ENCODE assay signal across 8 mouse cellular contexts in the genomic region with DNA sequence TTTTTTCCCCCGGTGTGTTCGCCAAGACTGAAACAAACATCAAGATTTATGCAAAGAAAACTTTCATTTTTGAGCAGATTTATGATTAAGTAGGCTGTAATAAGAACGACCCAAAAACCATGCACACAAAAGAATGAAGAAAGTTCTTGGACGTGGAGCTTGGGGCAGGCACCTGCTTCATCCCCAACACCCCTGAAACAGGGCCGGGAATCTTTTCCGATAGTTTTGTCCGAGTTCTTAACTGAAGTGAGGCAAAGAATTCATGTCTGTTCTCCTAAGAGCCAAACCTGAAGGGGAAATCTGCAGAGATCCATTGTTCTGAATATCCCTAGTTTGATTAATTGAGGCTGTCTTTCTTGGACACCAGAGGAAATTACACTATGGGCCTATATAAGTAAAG. TPM values are rescaled to one million over a fixed set of nuclear protein-coding genes. Genes with fewer than 3 reads are reported as not detected.
DNase-seq lines count a peak whose midpoint lies in the region; ATAC-seq and TF ChIP-seq lines count a peak whose summit lies in the region.

No protein-coding gene starts in this region.

- no peaks in the 10 kb centered on the region for H3K9me3 ChIP-seq in erythroblast, embryonic 14.5 days (ENCODE audit: control insufficient read depth, low read length)
- no peaks in the 10 kb centered on the region for H3K9me3 ChIP-seq in neural tube, embryonic 11.5 days (ENCODE audit: control insufficient read depth, low read length)
- no peaks in the 10 kb centered on the region for H3K9me3 ChIP-seq in liver, embryonic 14.5 days (ENCODE audit: control insufficient read depth, low read length)

- peaks cover 31% of the 10 kb centered on the region for H3K4me1 ChIP-seq in erythroblast, embryonic 14.5 days (ENCODE audit: control insufficient read depth)
- peaks cover 10% of the 10 kb centered on the region for H3K4me1 ChIP-seq in neural tube, embryonic 11.5 days (ENCODE audit: control insufficient read depth, insufficient read depth, low read length)
- H3K4me1 ChIP-seq in liver, embryonic 14.5 days (replicated peaks; ENCODE audit: control insufficient read depth in 2 of 2, insufficient read depth in 2 of 2, low read length in 1 of 2), result peaks cover 4 to 8% of the 10 kb centered on the region in 2 experiments

- H3K4me3 ChIP-seq in erythroblast, embryonic 14.5 days (replicated peaks), result peak overlapping the region; percentile 94
- H3K4me3 ChIP-seq in neural tube, embryonic 11.5 days (ENCODE audit: low read depth, low read length), result peak overlapping the region; percentile 89
- H3K4me3 ChIP-seq in liver, embryonic 14.5 days (ENCODE audit: insufficient read depth in 1 of 2, low read depth in 2 of 2, low read length in 2 of 2), result peak overlapping the region; percentile 10 to 78; a peak in 2 of 4 replicates

- no peak for TF ChIP-seq EP300 in liver, embryonic 14.5 days (IDR thresholded peaks at IDR 0.05; ENCODE audit: low read depth)

- ATAC-seq in erythroblast, adult 5-6 weeks (replicated peaks; ENCODE audit: low FRiP score, poor library complexity, severe bottlenecking), result no peak
- ATAC-seq in neural tube, embryonic 11.5 days (ENCODE audit: insufficient read depth, low FRiP score, low TSS enrichment), result no peak
- no peak for ATAC-seq in liver, embryonic 14.5 days (ENCODE audit: insufficient read depth)

- H3K27me3 ChIP-seq in erythroblast, embryonic 14.5 days (ENCODE audit: control insufficient read depth), result no peaks in the 10 kb centered on the region
- H3K27me3 ChIP-seq in neural tube, embryonic 11.5 days (ENCODE audit: control insufficient read depth, insufficient read depth, low read length), result no peaks in the 10 kb centered on the region
- H3K27me3 ChIP-seq in liver, embryonic 14.5 days (ENCODE audit: control insufficient read depth, insufficient read depth, low read length), result no peaks in the 10 kb centered on the region

- WGBS in neural tube, embryonic 11.5 days, result 72% methylated on average over 7 of the region's 7 CpGs
- 68% methylated on average over 7 of the region's 7 CpGs for WGBS in liver, embryonic 14.5 days (ENCODE audit: insufficient replicate concordance)

- DNase-seq in neural tube, embryonic 11.5 days (ENCODE audit: low spot score), result no peak
- DNase-seq in neural tube, embryonic 10.5 days (ENCODE audit: extremely low spot score, low spot score), result no peak
- DNase-seq in liver, embryonic 14.5 days (ENCODE audit: low read depth in 3 of 3, low spot score in 3 of 3), result no peak
- DNase-seq in ovary, postnatal 36 days (ENCODE audit: low spot score), result no peak
- no peak for DNase-seq in thymus, postnatal 36 days
- DNase-seq in gastrocnemius, postnatal 36 days, result no peak

- TF ChIP-seq CTCF in liver, embryonic 14.5 days (IDR thresholded peaks at IDR 0.05; ENCODE audit: low read depth), result no peak

- H3K36me3 ChIP-seq in erythroblast, embryonic 14.5 days (ENCODE audit: control insufficient read depth), result peaks cover 7% of the 10 kb centered on the region
- no peaks in the 10 kb centered on the region for H3K36me3 ChIP-seq in neural tube, embryonic 11.5 days (ENCODE audit: control insufficient read depth, insufficient read depth, low read length)
- no peaks in the 10 kb centered on the region for H3K36me3 ChIP-seq in liver, embryonic 14.5 days (replicated peaks; ENCODE audit: control insufficient read depth, insufficient read depth, low read depth)

- peak overlapping the region; percentile 55 for H3K4me2 ChIP-seq in neural tube, embryonic 11.5 days (ENCODE audit: low read depth)
- H3K4me2 ChIP-seq in liver, embryonic 14.5 days (ENCODE audit: low read depth), result peak overlapping the region; percentile 62

- no peak overlapping the region for H3K27ac ChIP-seq in neural tube, embryonic 11.5 days (ENCODE audit: low read depth, low read length)
- H3K27ac ChIP-seq in liver, embryonic 14.5 days, result no peak overlapping the region

- no peak overlapping the region for H3K9ac ChIP-seq in neural tube, embryonic 11.5 days (ENCODE audit: low read length)
- H3K9ac ChIP-seq in liver, embryonic 14.5 days (replicated peaks), result peak overlapping the region; percentile 79

- intact Hi-C loops in gastrocnemius, postnatal 36 days (cut with DNase I), result no loop called here

RNA-seq across cellular contexts. Expression of a gene that starts 1.1 kb away (rescaled TPM):
- 1.5 TPM in 2 replicates for polyA plus RNA-seq in erythroblast, embryonic 14.5 days (2012)
- 1.2 and 2.1 TPM in 2 replicates for total RNA-seq in erythroblast, adult 5-6 weeks (2015; ENCODE audit: low replicate concordance)
- 1.4 and 3.3 TPM in 2 replicates for total RNA-seq in erythroblast, adult 5-6 weeks (2017; ENCODE audit: low replicate concordance)
- polyA plus RNA-seq in neural tube, embryonic 11.5 days (2014; fragmentation: Nextera tagmentation; extraction: Ambion mirVana), result 9.5 and 11.5 TPM in 2 replicates
- 4.9 and 5.3 TPM in 2 replicates for polyA plus RNA-seq in liver, embryonic 14.5 days (2012; rRNA removed)
- polyA plus RNA-seq in liver, embryonic 14.5 days (2014; fragmentation: Nextera tagmentation; extraction: Ambion mirVana), result 2.9 TPM in 2 replicates
- 1 to 10 TPM; 3.1 to 4.0 TPM for total RNA-seq in gastrocnemius, postnatal 36 days (2021)

RNA-seq across cellular contexts. Expression of a gene that starts 20.1 kb away (rescaled TPM):
- polyA plus RNA-seq in erythroblast, embryonic 14.5 days (2012), result 0.05 and 0.14 TPM in 2 replicates
- total RNA-seq in erythroblast, adult 5-6 weeks (2015; ENCODE audit: low replicate concordance), result 0.21 TPM in 1 of 2 replicates, not detected in the other
- total RNA-seq in erythroblast, adult 5-6 weeks (2017; ENCODE audit: low replicate concordance), result 0.09 TPM in 1 of 2 replicates, not detected in the other
- polyA plus RNA-seq in neural tube, embryonic 11.5 days (2014; fragmentation: Nextera tagmentation; extraction: Ambion mirVana), result 3.3 and 3.8 TPM in 2 replicates
- polyA plus RNA-seq in liver, embryonic 14.5 days (2012; rRNA removed), result 0.20 and 0.26 TPM in 2 replicates
- polyA plus RNA-seq in liver, embryonic 14.5 days (2014; fragmentation: Nextera tagmentation; extraction: Ambion mirVana), result 0.19 and 0.32 TPM in 2 replicates
- total RNA-seq in gastrocnemius, postnatal 36 days (2021), result 1 to 10 TPM; 1.5 to 2.3 TPM

Comparison
In these comparisons a context has a peak if more than half of its experiments do, and no peak if none do; other contexts are left out.
1. H3K4me3 ChIP-seq: peak in every context shown above with its lines; median percentile 94 in erythroblast, embryonic 14.5 days; 89 in neural tube, embryonic 11.5 days; 44 in liver, embryonic 14.5 days.